10 mouse cellular contexts compared by ENCODE assay signal in the genomic region with DNA sequence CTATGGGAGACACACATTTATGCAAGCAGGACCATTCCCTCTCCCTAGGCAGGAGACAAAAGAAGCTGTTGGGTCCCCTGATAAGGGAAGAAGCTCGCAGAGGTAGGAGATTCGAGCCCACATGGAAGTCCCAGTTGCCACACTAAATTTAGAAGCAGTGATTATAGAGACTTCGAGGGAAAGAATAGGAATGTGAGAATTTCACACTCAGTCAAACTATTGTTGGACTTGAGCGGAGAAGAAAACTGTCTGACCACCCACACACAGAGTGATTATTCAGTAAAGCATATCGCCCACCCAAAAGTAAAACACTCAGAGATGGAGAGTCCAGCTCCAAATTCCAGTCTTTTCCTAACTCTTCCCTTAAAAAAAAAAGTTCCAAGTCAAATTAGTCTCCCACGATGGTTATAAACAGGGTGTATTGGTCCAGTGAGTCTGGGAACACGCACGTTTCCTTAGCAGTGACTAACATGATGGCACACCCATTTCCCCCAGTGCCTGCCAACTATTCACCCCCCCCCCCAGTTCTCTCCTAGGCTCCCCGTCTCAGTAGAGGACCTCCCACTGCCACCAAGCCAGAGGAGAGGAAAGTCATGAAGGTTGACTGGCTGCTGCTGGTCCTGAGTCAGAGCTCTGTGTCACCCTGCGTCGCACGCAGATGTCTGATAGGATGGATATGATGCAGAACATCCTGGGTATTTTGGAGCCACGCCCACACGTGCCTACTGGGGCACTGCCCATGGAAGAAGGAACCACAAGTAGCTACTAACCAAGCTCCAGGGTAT.
DNase-seq lines count a peak whose midpoint lies in the region; ATAC-seq and TF ChIP-seq lines count a peak whose summit lies in the region.
"Had no signal": no experiment of that assay in that cellular context is flagged by ENCODE, and none has a peak within 500 bp of the region (broad histone marks: within the 10 kb centered on the region; RNA-seq: fewer than 3 reads in every experiment).

No protein-coding gene starts in this region.

- intact Hi-C loops in left cerebral cortex, adult 2 months (cut with DNase I), result loop anchor here (5.0 kb wide), 1 partner anchor 88 kb away; no protein-coding TSS in a partner anchor

- no peak for TF ChIP-seq CTCF in left cerebral cortex, adult 2 months (IDR thresholded peaks at IDR 0.05)

- WGBS in forebrain, embryonic 14.5 days, result 81% methylated on average over 14 of the region's 14 CpGs

- no peak for ATAC-seq in forebrain, embryonic 14.5 days

- no peak overlapping the region for H3K4me3 ChIP-seq in left cerebral cortex, adult 2 months
- no peak overlapping the region for H3K4me3 ChIP-seq in forebrain, embryonic 14.5 days (ENCODE audit: low read depth, low read length)
- H3K4me3 ChIP-seq: embryonic facial prominence, embryonic 15.5 days had no signal

- H3K27me3 ChIP-seq in forebrain, embryonic 14.5 days (replicated peaks; ENCODE audit: control insufficient read depth, insufficient read depth, low read length), result no peaks in the 10 kb centered on the region
- H3K27me3 ChIP-seq: embryonic facial prominence, embryonic 15.5 days had no signal

- H3K4me2 ChIP-seq in forebrain, embryonic 14.5 days (ENCODE audit: low read length), result no peak overlapping the region
- H3K4me2 ChIP-seq: embryonic facial prominence, embryonic 15.5 days had no signal

- no peaks in the 10 kb centered on the region for H3K36me3 ChIP-seq in forebrain, embryonic 14.5 days (ENCODE audit: control insufficient read depth, insufficient read depth, low read length)
- H3K36me3 ChIP-seq: embryonic facial prominence, embryonic 15.5 days had no signal

- H3K27ac ChIP-seq in left cerebral cortex, adult 2 months, result peak overlapping the region; percentile 54; the same call in 1 of the 2 replicates
- H3K27ac ChIP-seq in forebrain, embryonic 14.5 days (ENCODE audit: low read depth, low read length), result no peak overlapping the region
- H3K27ac ChIP-seq: embryonic facial prominence, embryonic 15.5 days had no signal

- H3K9ac ChIP-seq in forebrain, embryonic 14.5 days (ENCODE audit: low read length), result no peak overlapping the region
- H3K9ac ChIP-seq: embryonic facial prominence, embryonic 15.5 days had no signal

- H3K9me3 ChIP-seq in forebrain, embryonic 14.5 days (replicated peaks; ENCODE audit: control insufficient read depth, low read length), result no peaks in the 10 kb centered on the region
- H3K9me3 ChIP-seq: embryonic facial prominence, embryonic 15.5 days had no signal

- H3K4me1 ChIP-seq in forebrain, embryonic 14.5 days (ENCODE audit: control insufficient read depth, insufficient read depth, low read length), result peaks cover 14% of the 10 kb centered on the region

- DNase-seq in heart, adult 11 months, result peak; percentile 96
- no peak for DNase-seq in heart, adult 8-10 months (ENCODE audit: low spot score)
- peak; percentile 31 to 56 for DNase-seq in frontal cortex, postnatal 36 days (ENCODE audit: low spot score in 2 of 2)
- DNase-seq in left cerebral cortex, adult 2 months (ENCODE audit: extremely low spot score in 1 of 2, low spot score in 2 of 2), result no peak
- peak; percentile 30 to 52 for DNase-seq in right cerebral cortex, adult 2 months (ENCODE audit: low spot score in 2 of 2)
- DNase-seq in embryo, embryonic 11 days, result no peak
- no peak for DNase-seq in layer of hippocampus, postnatal 10 days (ENCODE audit: low spot score in 2 of 2)
- DNase-seq in forebrain, embryonic 14.5 days (ENCODE audit: low spot score), result no peak
- DNase-seq: spleen, adult 18-20 months had no signal

Comparison
In these comparisons a context has a peak if more than half of its experiments do, and no peak if none do; other contexts are left out.
1. DNase-seq: peak in heart, adult 11 months (single experiment), frontal cortex, postnatal 36 days (2 of 2) and right cerebral cortex, adult 2 months (2 of 2); none in heart, adult 8-10 months (single experiment), left cerebral cortex, adult 2 months (0 of 2), embryo, embryonic 11 days (single experiment), layer of hippocampus, postnatal 10 days (0 of 2) and forebrain, embryonic 14.5 days (single experiment).